Mouse (Mus musculus) embryonic facial prominence, embryonic 15.5 days (tissue): Measurements from ENCODE around the gene Epas1. TPM values are rescaled to one million over a fixed set of nuclear protein-coding genes. Genes with fewer than 3 reads are reported as not detected.

Experiments used
- ATAC-seq: fragments of 200-750 bp; cut with Nextera tagmentation; 2 replicates; pipeline ENCODE4 v1.8.0; 2017; ENCODE audit warnings: low read depth, moderate TSS enrichment; ENCODE audit not compliant: insufficient number of reproducible peaks, low FRiP score, low TSS enrichment
- H3K27ac ChIP-seq: fragments of 300-500 bp; sonication (generic); replicated peaks from 2 replicates; pipeline ENCODE4 v1.5.1; 2015; ENCODE audit warnings: mild to moderate bottlenecking, inconsistent platforms
- H3K27me3 ChIP-seq: fragments of 300-500 bp; sonication (generic); 2 replicates; pipeline ENCODE4 v1.6.1; 2015; ENCODE audit warnings: inconsistent platforms
- H3K36me3 ChIP-seq: fragments of 300-500 bp; sonication (generic); 2 replicates; pipeline ENCODE4 v1.6.1; 2015; ENCODE audit warnings: mild to moderate bottlenecking, inconsistent platforms
- H3K4me1 ChIP-seq: fragments of 300-500 bp; sonication (generic); 2 replicates; pipeline ENCODE4 v1.6.1; 2015; ENCODE audit warnings: inconsistent platforms
- H3K4me2 ChIP-seq: fragments of 300-500 bp; sonication (generic); replicated peaks from 2 replicates; pipeline ENCODE4 v1.6.1; 2015; ENCODE audit warnings: mild to moderate bottlenecking, inconsistent platforms
- H3K4me3 ChIP-seq: fragments of 300-500 bp; sonication (generic); replicated peaks from 2 replicates; pipeline ENCODE4 v1.5.1; 2015; ENCODE audit warnings: mild to moderate bottlenecking, inconsistent platforms
- H3K9ac ChIP-seq: fragments of 300-500 bp; sonication (generic); 2 replicates; pipeline ENCODE4 v1.6.1; 2015; ENCODE audit warnings: inconsistent platforms
- H3K9me3 ChIP-seq: fragments of 300-500 bp; sonication (generic); replicated peaks from 2 replicates; pipeline ENCODE4 v1.6.1; 2016; ENCODE audit warnings: inconsistent platforms
- WGBS: fragments of 180-500 bp; shearing (Covaris S2); methylation state at CpG from one replicate; pipeline ENCODE4 v1.1.7; 2015; 5-methylcytosine and 5-hydroxymethylcytosine counted together
- polyA plus RNA-seq: library from polyadenylated mRNA; unstranded; fragments of >200 nt; fragmentation: Nextera tagmentation; extraction: Ambion mirVana; gene quantifications from 2 replicates; pipeline ENCODE4 v1.2.1, GENCODE M21; 2015

Gene Epas1
- polyA plus RNA-seq, 1 experiment from 2014 or later = 9.8 TPM

DNA sequence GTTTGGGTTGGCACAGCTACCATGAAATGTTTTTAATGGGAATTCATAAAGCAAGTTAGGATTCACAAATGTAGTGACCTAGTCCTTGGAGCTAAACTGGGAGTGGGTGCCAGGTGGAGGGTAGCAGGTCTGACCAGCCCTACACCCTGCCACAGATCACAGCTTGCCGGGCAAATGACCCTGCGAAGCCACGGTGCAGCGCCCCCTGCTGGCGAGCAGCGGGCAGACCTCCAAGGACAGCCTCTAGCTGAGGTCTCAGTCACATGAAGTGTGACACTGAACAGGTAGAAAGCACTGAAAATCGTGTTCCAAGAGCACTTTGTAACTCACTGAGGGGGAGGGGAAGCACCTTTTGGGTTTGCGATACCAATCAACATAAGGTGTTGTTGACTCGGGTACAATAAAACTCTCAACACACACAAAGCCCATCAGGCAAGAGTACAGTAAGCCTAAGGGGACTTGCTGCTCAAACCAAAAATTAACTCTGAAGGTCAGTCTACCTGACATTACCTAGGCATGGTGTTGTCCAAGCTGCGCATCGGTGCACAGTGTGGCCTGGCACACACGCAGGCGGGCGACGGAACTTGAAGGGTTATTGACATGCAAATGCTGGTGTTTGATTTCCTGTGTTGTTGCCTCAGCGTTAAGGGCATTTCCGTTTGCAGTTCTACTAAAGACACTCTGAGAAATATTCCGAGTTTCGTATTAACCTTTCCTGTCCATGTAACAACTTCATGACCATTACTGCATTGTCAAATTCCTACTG, 79.2 kb downstream of the Epas1 start:
- no peaks in the 10 kb centered on the region for H3K4me1 ChIP-seq
- no peak overlapping the region for H3K27ac ChIP-seq
- no peak overlapping the region for H3K4me2 ChIP-seq
- 64% methylated on average over 19 of the region's 19 CpGs for WGBS
- no peak overlapping the region for H3K4me3 ChIP-seq
- no peaks in the 10 kb centered on the region for H3K27me3 ChIP-seq
- H3K36me3 ChIP-seq = no peaks in the 10 kb centered on the region
- no peak overlapping the region for H3K9ac ChIP-seq
- no peak for ATAC-seq
- no peaks in the 10 kb centered on the region for H3K9me3 ChIP-seq

DNA sequence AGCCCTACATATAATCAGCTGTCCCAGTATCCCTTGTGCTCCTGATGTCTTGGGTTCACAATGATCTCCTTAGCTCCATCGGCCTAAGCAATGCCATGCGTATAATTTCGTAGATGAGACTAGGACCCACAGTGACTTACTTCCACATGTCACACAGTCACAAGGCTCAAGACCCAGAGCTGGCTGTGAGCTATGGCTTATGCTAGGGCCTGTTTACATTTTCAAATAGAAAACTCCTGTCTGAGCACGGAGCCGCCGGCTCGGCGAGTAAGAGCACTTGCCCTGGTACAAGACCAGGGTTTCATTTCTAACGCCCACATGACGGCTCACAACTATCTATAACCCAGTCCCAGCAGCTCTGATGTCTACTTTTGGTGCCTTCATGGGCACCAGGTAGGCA, 80.4 kb downstream of the Epas1 start:
- H3K27me3 ChIP-seq = no peaks in the 10 kb centered on the region
- no peak overlapping the region for H3K27ac ChIP-seq
- H3K4me2 ChIP-seq = no peak overlapping the region
- 89% methylated on average over 10 of the region's 10 CpGs for WGBS
- ATAC-seq = no peak
- H3K9me3 ChIP-seq = no peaks in the 10 kb centered on the region
- no peaks in the 10 kb centered on the region for H3K4me1 ChIP-seq
- no peaks in the 10 kb centered on the region for H3K36me3 ChIP-seq
- H3K9ac ChIP-seq = no peak overlapping the region
- H3K4me3 ChIP-seq = no peak overlapping the region

DNA sequence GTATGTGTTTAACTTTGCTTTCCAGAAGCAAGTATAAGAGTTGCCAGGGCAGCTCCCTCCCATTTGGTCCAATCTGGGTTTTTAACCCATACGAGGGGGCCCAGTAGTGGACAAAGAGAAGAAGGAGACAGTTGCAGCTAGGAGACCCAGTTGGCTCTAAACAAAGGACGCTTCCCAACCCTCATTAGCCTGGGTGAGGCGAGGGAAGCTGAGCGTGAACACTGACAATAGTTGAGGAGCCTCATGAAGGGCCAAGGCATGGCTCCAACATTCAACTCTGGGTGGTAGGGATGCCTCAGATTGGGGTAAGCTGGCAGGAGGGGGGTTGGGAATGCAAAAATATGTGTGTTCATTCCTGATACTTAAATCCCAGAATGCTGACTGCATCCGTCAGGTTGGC, 85.8 kb downstream of the Epas1 start:
- no peaks in the 10 kb centered on the region for H3K27me3 ChIP-seq
- no peak overlapping the region for H3K9ac ChIP-seq
- no peak overlapping the region for H3K27ac ChIP-seq
- H3K9me3 ChIP-seq = no peaks in the 10 kb centered on the region
- H3K4me3 ChIP-seq = no peak overlapping the region
- no peak overlapping the region for H3K4me2 ChIP-seq
- H3K36me3 ChIP-seq = no peaks in the 10 kb centered on the region
- no peak for ATAC-seq
- H3K4me1 ChIP-seq = no peaks in the 10 kb centered on the region
- 80% methylated on average over 5 of the region's 5 CpGs for WGBS

DNA sequence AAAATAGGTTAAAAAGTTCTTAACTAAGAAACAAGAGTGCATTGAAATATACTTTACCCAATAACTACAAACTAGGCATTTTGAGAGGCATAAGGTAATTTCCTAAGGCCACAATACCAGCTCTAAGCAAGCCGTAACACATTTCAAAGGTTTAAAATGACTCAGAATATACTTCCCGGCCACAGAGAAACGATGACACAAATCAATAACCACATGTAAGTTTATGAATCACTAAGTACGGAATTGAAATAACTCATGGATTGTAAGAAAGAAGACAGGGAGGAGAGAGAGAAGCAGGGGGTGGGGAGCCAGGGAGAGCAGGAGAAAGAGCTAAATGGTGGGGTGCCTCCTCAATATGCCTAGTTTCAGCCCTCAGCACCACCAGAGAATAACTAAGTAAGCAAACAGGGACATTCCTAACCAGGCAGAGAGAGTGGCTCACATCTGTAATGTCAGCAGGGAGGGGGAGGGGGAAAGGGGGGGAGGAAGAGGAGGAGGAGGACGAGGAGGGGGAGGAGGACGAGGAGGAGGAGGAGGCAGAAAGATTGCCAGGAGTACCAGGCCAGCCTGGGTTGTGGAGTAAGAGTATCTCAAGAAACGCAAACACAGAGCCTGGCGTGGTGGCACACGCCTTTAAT, 97.3 kb downstream of the Epas1 start:
- no peak overlapping the region for H3K4me2 ChIP-seq
- H3K4me3 ChIP-seq = no peak overlapping the region
- H3K36me3 ChIP-seq = no peaks in the 10 kb centered on the region
- H3K27ac ChIP-seq = no peak overlapping the region
- no peak for ATAC-seq
- H3K9ac ChIP-seq = no peak overlapping the region
- 50% methylated on average over 9 of the region's 9 CpGs for WGBS
- H3K9me3 ChIP-seq = no peaks in the 10 kb centered on the region
- no peaks in the 10 kb centered on the region for H3K27me3 ChIP-seq
- no peaks in the 10 kb centered on the region for H3K4me1 ChIP-seq

DNA sequence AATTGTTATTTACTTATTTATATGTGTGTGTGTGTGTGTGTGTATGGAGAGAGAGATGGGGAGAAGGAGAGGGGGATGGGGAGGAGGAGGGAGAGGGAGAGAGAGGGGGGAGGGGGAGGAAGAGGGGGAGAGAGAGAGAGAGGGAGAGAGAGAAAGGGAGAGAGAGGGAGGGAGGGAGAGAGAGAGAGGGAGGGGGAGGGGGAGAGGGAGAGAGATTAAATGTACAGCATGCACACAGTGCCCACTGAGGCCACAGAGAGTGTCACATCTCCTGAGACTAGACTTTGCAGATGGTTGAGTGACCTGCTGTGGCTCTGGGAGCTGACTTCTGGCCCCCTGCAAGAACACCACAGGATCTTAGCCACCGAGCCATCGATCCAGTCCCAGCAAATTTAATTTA, 98.3 kb downstream of the Epas1 start:
- no peak for ATAC-seq
- WGBS = 64% methylated on average over 2 of the region's 2 CpGs
- H3K4me3 ChIP-seq = no peak overlapping the region
- H3K9me3 ChIP-seq = no peaks in the 10 kb centered on the region
- H3K4me2 ChIP-seq = no peak overlapping the region
- H3K9ac ChIP-seq = no peak overlapping the region
- no peaks in the 10 kb centered on the region for H3K4me1 ChIP-seq
- no peaks in the 10 kb centered on the region for H3K36me3 ChIP-seq
- no peak overlapping the region for H3K27ac ChIP-seq
- no peaks in the 10 kb centered on the region for H3K27me3 ChIP-seq

DNA sequence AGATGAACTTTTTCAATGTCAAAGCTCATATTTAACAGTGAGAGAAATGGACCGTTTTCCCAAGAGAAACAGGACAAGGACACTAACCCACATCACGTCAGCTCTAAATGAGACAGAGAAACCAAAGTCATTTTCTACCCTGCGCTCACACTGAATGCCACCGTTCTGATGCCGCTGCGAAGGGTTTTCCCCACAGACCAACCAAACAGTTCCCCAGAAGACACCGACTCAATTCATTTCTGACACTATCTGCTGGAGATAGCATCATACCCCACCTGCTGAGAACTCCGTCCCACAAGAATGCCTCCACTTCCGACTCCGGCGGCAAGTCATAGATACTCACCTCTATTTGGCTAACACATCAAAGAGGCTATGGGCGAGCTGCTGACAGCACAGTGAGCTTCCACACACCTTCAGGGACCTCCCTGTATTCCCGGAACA, 99.1 kb downstream of the Epas1 start:
- WGBS = 64% methylated on average over 13 of the region's 13 CpGs
- Histone ChIP-seq H3K9ac (no peak overlapping the region), H3K27me3 (no peaks in the 10 kb centered on the region), H3K4me1 (no peaks in the 10 kb centered on the region), H3K4me3 (no peak overlapping the region), H3K4me2 (no peak overlapping the region), H3K36me3 (no peaks in the 10 kb centered on the region), H3K9me3 (no peaks in the 10 kb centered on the region), H3K27ac (no peak overlapping the region)
- no peak for ATAC-seq

DNA sequence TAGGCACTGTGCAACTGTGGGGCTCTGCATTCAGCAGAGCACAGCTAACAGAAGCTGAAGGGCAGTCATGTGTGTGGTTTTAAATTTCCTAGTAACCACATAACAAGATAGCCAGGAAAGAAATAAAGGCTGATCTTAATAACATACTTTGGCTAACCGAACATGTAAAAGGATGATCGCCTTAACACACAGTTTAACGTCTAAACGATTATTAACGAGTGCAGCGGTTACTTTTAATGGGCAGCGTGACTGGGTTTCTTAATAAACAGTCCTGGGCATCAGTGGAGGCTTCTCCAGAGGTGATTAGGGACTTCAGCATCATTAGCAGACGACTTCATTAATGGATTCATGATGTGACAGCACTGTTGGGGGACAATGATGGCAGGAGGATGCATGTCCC, 117.1 kb downstream of the Epas1 start:
- Histone ChIP-seq H3K27me3 (no peaks in the 10 kb centered on the region), H3K9ac (no peak overlapping the region), H3K4me3 (no peak overlapping the region), H3K4me2 (no peak overlapping the region), H3K9me3 (no peaks in the 10 kb centered on the region), H3K4me1 (no peaks in the 10 kb centered on the region), H3K36me3 (no peaks in the 10 kb centered on the region), H3K27ac (no peak overlapping the region)
- no peak for ATAC-seq
- 81% methylated on average over 8 of the region's 8 CpGs for WGBS

DNA sequence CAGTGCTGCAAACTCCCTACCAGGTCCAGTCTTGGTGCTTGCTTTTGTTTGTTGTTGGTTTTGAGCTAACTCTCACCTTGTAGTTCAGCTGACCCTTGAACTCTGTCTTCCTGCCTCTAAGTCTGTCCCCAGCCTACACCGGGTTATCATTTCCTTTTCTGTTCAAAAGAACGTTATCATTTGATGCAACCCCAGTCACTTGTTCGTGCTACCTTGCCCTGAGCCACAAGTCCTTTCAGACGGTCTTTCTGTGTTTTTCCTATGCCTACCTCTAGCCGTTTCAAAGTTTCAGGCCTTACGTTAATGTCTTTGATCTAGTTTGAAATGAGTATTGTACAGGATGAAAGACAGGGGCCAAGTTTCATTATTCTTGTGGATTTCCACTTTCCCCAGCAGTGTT, 119.1 kb downstream of the Epas1 start:
- Histone ChIP-seq H3K27ac (no peak overlapping the region), H3K9me3 (no peaks in the 10 kb centered on the region), H3K27me3 (no peaks in the 10 kb centered on the region), H3K4me2 (no peak overlapping the region), H3K9ac (no peak overlapping the region), H3K4me3 (no peak overlapping the region), H3K36me3 (no peaks in the 10 kb centered on the region), H3K4me1 (no peaks in the 10 kb centered on the region)
- ATAC-seq = no peak
- WGBS = 49% methylated on average over 6 of the region's 6 CpGs

DNA sequence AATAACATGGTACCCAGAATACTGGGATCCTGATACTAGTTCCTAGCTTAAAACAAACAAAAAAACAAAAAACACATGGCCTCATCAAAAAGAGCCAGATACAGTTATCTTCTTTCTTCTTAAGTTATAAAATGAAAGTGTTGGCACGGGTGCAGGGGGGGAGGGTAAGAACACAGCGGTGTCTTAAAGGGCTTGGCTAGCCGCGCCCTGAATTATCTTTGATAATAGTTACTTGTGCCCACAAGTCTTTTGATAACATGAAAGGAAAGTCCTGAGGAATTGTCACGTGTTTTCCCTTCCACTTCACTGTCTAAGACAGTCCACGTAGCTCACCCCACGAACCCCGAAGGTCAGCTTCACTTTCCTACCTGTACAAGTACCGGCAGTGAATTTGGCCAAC, 123.4 kb downstream of the Epas1 start:
- no peak overlapping the region for H3K4me2 ChIP-seq
- H3K9me3 ChIP-seq = no peaks in the 10 kb centered on the region
- no peaks in the 10 kb centered on the region for H3K27me3 ChIP-seq
- H3K4me3 ChIP-seq = no peak overlapping the region
- H3K9ac ChIP-seq = no peak overlapping the region
- H3K36me3 ChIP-seq = no peaks in the 10 kb centered on the region
- ATAC-seq = no peak
- no peaks in the 10 kb centered on the region for H3K4me1 ChIP-seq
- 86% methylated on average over 9 of the region's 9 CpGs for WGBS
- no peak overlapping the region for H3K27ac ChIP-seq

DNA sequence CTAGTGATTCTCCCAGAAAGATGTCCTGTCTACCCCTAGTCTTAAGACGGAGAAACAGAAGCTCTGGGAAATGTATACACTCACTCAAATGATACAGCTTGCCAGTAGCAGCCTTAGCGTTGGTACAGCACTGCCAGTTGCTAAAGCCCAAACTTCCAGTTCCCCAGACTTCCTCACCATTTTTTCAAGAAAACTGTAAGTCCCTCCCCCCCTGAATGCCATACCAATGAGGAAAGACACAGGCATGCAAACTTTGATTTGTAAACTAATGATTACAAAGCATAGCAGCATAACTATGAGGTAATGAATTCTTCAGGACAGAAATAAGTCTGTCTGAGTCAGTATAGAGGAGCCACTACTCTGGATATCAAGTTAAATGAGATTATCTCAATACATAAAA, 124.2 kb downstream of the Epas1 start:
- Histone ChIP-seq H3K4me1 (no peaks in the 10 kb centered on the region), H3K27ac (no peak overlapping the region), H3K9ac (no peak overlapping the region), H3K4me3 (no peak overlapping the region), H3K36me3 (no peaks in the 10 kb centered on the region), H3K4me2 (no peak overlapping the region), H3K27me3 (no peaks in the 10 kb centered on the region), H3K9me3 (no peaks in the 10 kb centered on the region)
- ATAC-seq = no peak
- WGBS = 72% methylated on average over 2 of the region's 2 CpGs

DNA sequence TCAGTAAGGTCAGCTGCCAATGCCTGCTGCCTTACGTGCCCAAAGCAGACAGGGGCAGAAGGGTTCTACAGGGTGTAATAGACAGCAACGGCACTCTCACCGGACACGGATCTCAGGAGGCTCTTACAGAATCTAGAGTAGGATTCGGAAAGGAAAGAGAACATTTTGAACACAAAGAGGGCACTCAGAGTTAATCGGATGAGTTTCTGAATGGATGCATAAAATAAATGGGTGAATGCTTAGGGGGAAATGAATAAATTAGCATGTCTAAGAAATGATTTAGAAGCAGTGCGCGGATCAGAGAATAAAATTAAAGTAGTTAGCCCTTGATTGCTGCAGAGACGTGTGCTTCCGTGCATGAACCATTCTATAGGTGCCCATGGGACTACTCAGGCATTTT, 126.6 kb downstream of the Epas1 start:
- no peak overlapping the region for H3K4me3 ChIP-seq
- no peak overlapping the region for H3K4me2 ChIP-seq
- no peaks in the 10 kb centered on the region for H3K9me3 ChIP-seq
- no peaks in the 10 kb centered on the region for H3K36me3 ChIP-seq
- no peak overlapping the region for H3K27ac ChIP-seq
- no peaks in the 10 kb centered on the region for H3K4me1 ChIP-seq
- no peak overlapping the region for H3K9ac ChIP-seq
- 85% methylated on average over 10 of the region's 10 CpGs for WGBS
- no peaks in the 10 kb centered on the region for H3K27me3 ChIP-seq
- no peak for ATAC-seq
